Mouse (Mus musculus) mouse embryonic stem cell (cell line): ENCODE measurements around the gene Sema6d.

Experiments
- in situ Hi-C, 2 experiments: fragments of 300-500 bp; cut with MboI; formaldehyde crosslinking; loops; 1 replicate in 1 of 2; 3 replicates in 1 of 2; pipeline ENCODE4 v1.14.3; 2019 to 2020; ENCODE audit warnings: low sequenced_read_pairs in 2 of 2, low pct_unique_long_range_greater_than_20kb in 1 of 2, mixed read lengths in 1 of 2; ENCODE audit not compliant: unreplicated experiment in 1 of 2

Gene Sema6d

DNA sequence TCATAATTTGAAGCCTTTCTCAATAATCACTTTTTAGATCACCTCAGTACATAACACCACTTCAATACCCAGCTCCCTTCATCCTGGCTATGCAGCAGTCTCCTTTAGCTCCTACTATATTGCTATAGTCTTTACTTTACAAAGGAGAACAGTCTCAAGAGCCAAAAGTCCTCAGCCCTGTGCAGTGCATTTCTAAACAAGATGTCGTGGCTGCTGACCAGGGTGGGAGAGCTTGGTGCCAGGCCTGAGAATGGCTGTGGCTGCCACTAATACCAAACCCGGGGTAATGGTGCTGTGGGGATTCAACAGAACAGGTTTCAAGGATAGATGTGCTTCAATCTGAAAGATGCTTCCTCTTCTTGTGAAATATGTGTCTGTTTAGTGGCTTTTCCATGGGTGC, 264.9 kb downstream of the Sema6d start:
- in situ Hi-C loops = no loop called here

DNA sequence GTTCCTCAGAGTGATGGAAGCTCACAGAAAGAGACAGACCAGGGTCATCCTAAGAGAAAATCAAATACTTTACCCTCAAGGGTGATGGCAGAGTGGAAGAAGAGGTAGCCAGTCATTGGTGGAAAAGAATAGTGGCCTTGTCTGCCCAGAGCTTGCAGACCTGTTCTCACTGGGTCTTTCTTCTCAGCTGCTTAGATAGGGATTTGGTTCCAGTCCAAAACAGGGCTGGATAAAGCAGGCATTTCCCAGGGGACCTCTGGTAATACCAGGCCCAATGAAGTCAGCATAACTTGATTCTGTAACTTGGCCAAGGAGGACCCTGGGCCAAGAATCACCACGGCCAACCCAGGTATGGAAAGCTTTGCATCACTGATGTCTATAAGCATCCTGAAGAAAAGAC, 279.5 kb downstream of the Sema6d start:
- in situ Hi-C loops = no loop called here

DNA sequence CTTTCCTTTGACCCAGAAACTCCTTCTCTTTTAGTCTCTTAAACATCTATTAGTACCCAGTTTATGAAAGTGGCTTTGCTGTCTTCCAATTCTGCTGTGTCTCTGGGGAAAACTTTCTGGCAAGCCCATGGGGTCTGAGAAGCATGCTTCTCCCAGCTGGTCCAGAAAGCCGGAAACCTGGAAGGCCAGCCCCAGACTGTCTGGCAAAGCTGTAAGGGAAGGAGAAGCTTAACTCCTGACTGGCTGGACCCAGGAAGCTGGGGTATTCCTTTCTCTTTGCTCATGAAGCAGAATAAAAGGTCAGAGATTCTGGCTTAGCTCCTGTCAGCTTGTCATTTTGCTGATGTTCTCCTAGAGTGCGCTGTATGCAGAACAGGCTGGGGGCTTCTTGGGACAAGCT, 280.2 kb downstream of the Sema6d start:
- in situ Hi-C loops = no loop called here

DNA sequence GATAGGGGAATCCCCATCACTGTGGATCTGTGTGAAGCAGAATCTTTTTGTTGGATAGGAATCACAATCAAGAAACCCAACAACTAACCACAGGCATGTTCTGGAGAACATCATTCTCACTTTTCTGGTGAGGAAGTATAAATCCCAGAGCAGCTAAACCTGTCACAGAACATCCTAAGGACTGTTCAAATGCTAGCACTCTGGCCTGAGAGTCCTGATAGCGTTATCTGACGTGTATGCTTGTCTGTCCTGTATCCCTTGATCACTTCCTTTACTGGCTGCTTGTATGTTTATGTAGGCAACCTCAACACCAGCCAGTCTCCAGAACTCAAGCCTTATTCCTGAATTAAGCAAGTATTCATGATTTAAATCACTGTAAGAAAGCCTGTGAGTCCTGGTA, 281.6 kb downstream of the Sema6d start:
- in situ Hi-C loops = no loop called here

DNA sequence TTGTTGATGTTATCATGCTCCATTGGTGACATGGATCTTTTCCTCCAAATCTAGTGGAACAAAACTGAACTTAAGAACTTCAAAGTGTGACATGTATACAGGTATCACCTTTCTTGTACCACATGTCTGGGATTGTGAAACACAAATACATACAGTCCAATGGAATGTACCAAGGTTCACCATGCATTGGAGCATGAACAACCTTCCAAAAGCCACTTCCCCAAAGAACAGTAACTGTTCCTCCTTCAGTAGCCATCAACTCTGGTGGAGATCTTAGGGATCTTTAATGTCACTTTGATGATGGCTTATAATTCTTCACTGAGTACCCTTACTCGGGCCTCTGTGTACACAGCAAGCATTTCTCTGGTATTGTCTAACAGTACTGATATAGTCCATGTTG, 295.3 kb downstream of the Sema6d start:
- in situ Hi-C loops = no loop called here

DNA sequence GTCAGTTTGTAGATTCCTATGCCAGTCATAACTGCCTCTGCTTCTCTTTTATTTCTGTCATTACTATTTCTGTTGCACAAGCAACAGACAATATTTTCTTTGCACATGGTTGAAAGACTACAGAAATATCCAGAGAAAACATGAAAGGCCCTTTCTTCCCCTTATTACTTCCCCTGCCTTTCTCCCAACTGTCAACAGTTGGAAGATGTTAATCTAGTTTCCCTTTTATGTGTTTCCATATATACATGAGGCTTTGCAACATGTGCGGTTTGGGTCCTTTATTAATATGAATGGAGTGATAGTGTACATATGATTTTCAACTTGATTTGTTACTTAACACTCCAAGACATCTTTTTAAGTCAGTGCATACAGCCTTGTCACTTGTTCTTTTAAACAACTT, 296.0 kb downstream of the Sema6d start:
- in situ Hi-C loops = no loop called here

DNA sequence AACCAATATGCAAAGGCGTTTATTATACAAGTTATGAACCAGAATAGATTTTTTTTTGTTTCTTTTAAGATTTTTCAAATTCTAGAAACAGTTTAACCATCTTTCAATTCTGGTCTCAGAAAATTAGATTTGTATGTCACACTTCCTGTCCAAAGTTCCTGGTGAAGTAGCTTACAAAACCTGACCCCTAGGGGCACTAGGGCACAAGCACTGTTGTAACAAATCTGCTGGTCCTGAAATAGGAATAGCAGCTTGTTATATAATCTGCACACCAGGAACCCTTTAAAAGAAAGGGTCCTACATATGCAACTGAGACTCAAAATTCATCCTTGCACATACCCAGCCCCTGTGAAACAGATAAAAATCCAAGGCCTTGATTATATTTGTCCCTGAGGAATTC, 298.5 kb downstream of the Sema6d start:
- in situ Hi-C loops = no loop called here

GRCm38 (mm10) chr2:124396733-124397132, 307.0 kb downstream of the Sema6d start:
- in situ Hi-C loops = no loop called here

- in situ Hi-C loops = no loop called here
Observed at GRCm38 (mm10) chr2:124397304-124397703, 307.5 kb downstream of the Sema6d start.

DNA sequence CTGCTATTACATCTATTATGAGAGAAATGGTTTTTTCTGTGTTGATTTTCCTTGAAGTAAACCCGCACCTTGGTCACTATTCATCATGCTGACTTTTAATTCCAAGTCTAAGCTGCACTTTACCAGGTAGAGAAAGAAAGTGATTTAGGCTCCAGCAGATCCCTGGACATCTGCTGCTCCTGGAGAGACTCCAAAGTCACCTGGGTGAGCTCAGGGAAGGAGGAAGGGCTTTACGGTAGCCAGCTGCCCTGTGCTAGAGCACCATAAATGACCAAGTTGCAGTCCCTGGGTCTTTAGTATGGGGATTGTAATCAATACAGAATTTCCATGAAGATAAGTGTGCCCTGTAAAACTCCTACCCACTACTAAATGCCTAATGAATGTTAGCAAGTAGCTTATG, 309.8 kb downstream of the Sema6d start:
- in situ Hi-C loops = no loop called here

DNA sequence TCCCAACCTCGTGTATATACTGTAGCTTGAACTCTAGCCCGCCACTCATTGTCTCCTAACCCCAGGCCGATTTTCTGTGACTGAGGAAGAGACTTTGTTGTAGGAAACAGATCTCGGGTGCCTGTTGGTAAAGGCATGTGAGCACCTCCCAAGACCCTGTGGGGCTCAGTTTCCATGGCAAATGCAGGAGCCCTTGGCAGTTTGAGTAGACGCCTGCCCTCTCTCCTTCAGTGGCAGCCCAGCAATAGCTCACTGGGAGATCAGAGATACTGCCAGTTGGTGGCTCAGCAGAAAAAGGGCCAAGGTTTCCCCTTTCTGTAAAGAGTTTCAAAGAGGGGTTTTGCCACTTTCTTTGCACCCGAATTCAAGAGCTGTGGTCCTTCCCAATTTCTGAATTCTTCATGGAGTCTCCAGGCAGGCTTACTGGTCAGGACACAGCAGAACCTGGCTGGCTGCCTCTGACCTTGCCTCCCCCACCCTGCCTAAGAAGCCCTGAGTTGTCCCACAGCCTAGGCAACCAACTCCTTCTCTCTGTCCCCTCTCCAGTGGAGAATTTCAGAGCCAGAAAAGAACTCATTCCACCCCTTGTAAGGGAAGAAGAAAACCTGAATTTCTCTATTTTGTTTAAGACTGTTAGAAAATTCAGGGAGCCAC, 312.1 kb downstream of the Sema6d start:
- in situ Hi-C loops = no loop called here

DNA sequence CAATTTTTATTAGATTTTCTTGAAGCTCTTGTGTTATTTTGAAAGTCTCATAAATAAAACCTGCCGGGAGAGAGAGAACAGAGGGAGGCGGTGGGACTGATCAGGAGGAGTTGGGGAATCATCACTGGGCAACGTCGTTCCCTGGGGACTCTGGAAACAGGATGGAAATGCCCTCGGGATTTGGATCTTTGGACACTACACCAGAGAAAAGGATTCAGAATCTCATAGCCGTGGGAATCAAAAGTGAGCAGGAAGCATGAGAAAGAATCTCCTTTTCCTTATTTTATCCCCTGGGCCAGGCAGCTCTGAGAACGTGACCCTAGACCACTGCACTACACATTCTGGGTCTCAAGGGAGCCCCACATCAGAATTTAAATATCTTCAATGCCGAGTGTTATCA, 313.8 kb downstream of the Sema6d start:
- in situ Hi-C loops = no loop called here

DNA sequence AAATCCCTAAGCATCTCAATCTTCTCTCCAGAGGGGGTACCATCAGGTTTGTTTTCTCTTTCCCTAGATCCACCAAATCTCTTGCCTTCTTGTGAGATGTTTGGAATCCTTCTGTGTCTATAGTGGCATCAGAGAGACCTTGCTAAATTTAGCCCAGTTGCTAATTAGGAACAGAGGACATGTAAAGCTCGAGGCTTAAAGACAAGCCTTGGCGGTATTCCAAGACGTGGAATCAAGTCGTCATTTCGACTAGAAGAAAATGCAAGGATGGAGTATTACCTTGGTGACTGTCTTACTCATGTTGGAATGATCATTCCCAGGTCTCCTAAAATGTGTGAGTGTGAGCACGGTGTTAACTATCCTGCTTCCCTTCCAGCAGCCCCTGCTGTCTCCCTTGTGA, 314.2 kb downstream of the Sema6d start:
- in situ Hi-C loops = no loop called here

GRCm38 (mm10) chr2:124404631-124405562, 315.1 kb downstream of the Sema6d start:
- in situ Hi-C loops = no loop called here

DNA sequence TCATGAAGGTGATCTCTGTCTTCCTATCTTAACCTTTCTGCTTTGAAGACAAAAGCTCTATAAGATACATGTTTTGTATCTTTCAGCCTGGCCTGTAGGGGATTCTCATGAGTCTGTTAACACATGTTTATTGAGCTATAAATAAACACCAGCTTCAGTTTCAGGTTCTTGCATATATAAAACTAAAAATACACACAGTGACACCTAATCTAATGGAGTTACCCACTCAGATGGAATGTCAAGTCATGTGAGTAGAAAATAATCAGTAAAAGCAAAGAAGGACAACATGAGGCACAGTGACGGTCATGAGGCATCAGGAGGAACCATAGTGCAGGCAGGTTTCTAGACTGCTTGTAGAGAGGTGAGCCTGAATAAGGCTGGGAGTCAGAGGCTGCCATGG, 319.2 kb downstream of the Sema6d start:
- in situ Hi-C loops = no loop called here

DNA sequence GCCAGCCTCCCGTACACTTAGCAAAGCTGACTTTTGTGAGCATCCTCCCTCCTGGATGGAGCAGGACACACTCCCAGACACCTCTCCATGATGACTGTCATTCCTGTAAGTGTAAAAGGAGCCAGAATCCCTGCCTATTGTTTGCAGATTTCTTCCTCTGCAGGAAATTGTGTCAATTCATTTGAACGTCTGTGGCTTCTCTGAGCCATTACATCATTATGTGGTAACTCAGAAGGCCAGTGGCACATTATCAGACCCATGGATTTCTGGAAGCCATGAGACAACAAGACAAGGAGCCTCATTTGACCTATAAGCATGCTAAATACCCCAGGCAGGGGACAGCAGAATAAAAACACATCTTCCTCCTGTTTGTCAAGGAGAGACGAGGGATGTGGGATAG, 327.0 kb downstream of the Sema6d start:
- in situ Hi-C loops = no loop called here

- in situ Hi-C loops = no loop called here
Observed at GRCm38 (mm10) chr2:124418319-124418718, 328.6 kb downstream of the Sema6d start.

- in situ Hi-C loops = no loop called here
Observed at GRCm38 (mm10) chr2:124420170-124420825, 330.5 kb downstream of the Sema6d start.

DNA sequence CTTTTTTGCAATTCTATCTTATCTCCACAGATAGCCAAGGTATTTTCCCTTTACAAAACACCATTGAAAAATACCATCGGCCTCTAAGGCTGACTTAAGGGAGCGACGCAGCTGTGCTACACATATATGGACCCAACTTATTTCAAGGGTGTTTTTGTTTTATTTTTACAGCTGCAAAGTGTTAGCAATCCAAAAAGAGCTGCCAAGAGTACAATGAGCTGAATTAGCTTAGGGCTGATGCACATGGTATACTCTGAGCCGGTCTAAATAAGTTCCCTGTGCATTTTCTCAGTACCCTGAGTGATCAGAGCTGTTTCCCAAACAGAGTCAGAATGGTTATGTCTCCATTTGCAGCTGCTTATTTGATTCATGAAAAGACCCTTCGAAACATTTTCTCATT, 340.0 kb downstream of the Sema6d start:
- in situ Hi-C loops = no loop called here
